Mouse (Mus musculus) stomach, postnatal 0 days (tissue): Measurements from ENCODE around the gene Lrch3. TPM values are rescaled to one million over a fixed set of nuclear protein-coding genes. Genes with fewer than 3 reads are reported as not detected.

Experiments
- ATAC-seq: fragments of 200-750 bp; cut with Nextera tagmentation; 2 replicates; pipeline ENCODE4 v1.8.0; 2017; ENCODE audit not compliant: low FRiP score, low TSS enrichment
- DNase-seq: peaks from one replicate; pipeline ENCODE4 v3.0.0-alpha.2; 2016; ENCODE audit warnings: low spot score
- H3K27ac ChIP-seq: fragments of 300-500 bp; sonication (generic); replicated peaks from 2 replicates; pipeline ENCODE4 v1.5.1; 2014; ENCODE audit warnings: mild to moderate bottlenecking, control low read depth
- H3K27me3 ChIP-seq: fragments of 300-500 bp; sonication (generic); 2 replicates; pipeline ENCODE4 v1.6.1; 2014; ENCODE audit warnings: low read length; ENCODE audit not compliant: control insufficient read depth, insufficient read depth
- H3K36me3 ChIP-seq: fragments of 300-500 bp; sonication (generic); 2 replicates; pipeline ENCODE4 v1.6.1; 2014; ENCODE audit warnings: low read length, mixed read lengths; ENCODE audit not compliant: control insufficient read depth, insufficient read depth
- H3K4me1 ChIP-seq: fragments of 300-500 bp; sonication (generic); replicated peaks from 2 replicates; pipeline ENCODE4 v1.6.1; 2014; ENCODE audit warnings: antibody characterized with exemption; ENCODE audit not compliant: control insufficient read depth, insufficient read depth
- H3K4me2 ChIP-seq: fragments of 300-500 bp; sonication (generic); replicated peaks from 2 replicates; pipeline ENCODE4 v1.6.1; 2014; ENCODE audit warnings: low read depth, mild to moderate bottlenecking, control low read depth, moderate library complexity
- H3K4me3 ChIP-seq: fragments of 300-500 bp; sonication (generic); 2 replicates; pipeline ENCODE4 v1.5.1; 2014; ENCODE audit warnings: low read depth, low read length, control low read depth
- H3K9ac ChIP-seq: fragments of 300-500 bp; sonication (generic); 2 replicates; pipeline ENCODE4 v1.6.1; 2014; ENCODE audit warnings: mild to moderate bottlenecking, low read length, control low read depth, mixed read lengths
- H3K9me3 ChIP-seq: fragments of 300-500 bp; sonication (generic); 2 replicates; pipeline ENCODE4 v1.6.1; 2016; ENCODE audit warnings: low read length; ENCODE audit not compliant: control insufficient read depth
- CTCF ChIP-seq: IDR thresholded peaks from 2 replicates; pipeline ENCODE4 v1.5.1; 2016; ENCODE audit warnings: antibody characterized with exemption, low read depth, mild to moderate bottlenecking, moderate library complexity
- EP300 ChIP-seq: optimal IDR thresholded peaks from 2 replicates; pipeline ENCODE3; 2016; ENCODE audit warnings: antibody characterized with exemption
- WGBS: fragments of 180-500 bp; shearing (Covaris S2); extraction: QIAGEN DNeasy Blood & Tissue Kit; methylation state at CpG from one replicate; pipeline ENCODE4 v1.1.7; 2014; 5-methylcytosine and 5-hydroxymethylcytosine counted together
- polyA plus RNA-seq: library from polyadenylated mRNA; unstranded; fragments of >200 nt; fragmentation: Nextera tagmentation; extraction: Ambion mirVana; gene quantifications from 2 replicates; pipeline ENCODE4 v1.2.1, GENCODE M21; 2015

The Lrch3 gene
- polyA plus RNA-seq, 1 experiment from 2014 or later = 8.1 TPM

DNA sequence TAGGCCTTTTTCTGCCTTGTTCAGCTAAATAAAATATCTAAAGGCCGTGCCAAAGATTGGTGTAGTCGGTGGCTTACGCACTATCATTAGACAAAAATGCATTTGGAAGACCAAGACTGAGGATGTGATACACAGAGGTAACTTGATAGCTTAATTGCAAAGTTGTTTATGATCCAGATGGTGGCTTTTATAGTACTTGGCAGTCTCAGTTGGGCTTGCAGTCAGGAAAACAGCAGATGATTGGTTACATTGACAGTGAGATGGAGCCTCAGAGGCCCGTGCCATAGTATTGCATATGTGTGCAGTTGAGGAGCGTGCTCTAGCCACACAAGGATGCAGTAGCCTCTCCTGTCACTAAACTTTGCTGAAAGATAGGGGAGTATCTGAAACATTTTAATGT, 28.8 kb downstream of the Lrch3 start:
- TF ChIP-seq EP300 (no peak), CTCF (no peak)
- WGBS = 51% methylated on average over 5 of the region's 5 CpGs
- no peak overlapping the region for H3K27ac ChIP-seq
- no peaks in the 10 kb centered on the region for H3K9me3 ChIP-seq
- no peaks in the 10 kb centered on the region for H3K36me3 ChIP-seq
- H3K9ac ChIP-seq = no peak overlapping the region
- no peak overlapping the region for H3K4me3 ChIP-seq
- H3K4me1 ChIP-seq = no peaks in the 10 kb centered on the region
- H3K27me3 ChIP-seq = no peaks in the 10 kb centered on the region
- no peak overlapping the region for H3K4me2 ChIP-seq
- ATAC-seq = peak; percentile 35; the same call in 1 of the 2 replicates
- DNase-seq = no peak

DNA sequence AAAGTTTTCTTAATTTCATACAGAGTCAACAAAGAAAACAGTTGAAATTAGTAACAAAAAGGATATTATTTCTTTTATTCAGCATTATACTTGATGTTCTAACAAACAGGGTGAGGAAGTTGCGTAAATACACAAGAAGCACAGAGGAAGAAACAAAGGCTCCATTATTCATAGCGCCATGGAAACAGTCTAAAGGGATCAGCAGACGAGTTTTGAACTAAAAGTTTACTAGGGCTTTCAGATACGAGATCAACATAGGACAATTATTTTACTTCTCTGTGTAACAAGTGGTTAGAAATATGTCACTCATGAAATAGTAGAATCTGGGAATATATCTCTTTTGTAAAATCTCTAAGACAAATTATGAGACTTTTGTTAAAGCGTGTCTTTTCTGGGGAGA, 31.5 kb downstream of the Lrch3 start:
- TF ChIP-seq CTCF (no peak), EP300 (no peak)
- Histone ChIP-seq H3K4me2 (no peak overlapping the region), H3K4me3 (no peak overlapping the region), H3K9me3 (no peaks in the 10 kb centered on the region), H3K27me3 (no peaks in the 10 kb centered on the region), H3K4me1 (no peaks in the 10 kb centered on the region), H3K27ac (no peak overlapping the region), H3K9ac (no peak overlapping the region), H3K36me3 (no peaks in the 10 kb centered on the region)
- DNase-seq = no peak
- 64% methylated on average over 5 of the region's 5 CpGs for WGBS
- ATAC-seq = no peak

DNA sequence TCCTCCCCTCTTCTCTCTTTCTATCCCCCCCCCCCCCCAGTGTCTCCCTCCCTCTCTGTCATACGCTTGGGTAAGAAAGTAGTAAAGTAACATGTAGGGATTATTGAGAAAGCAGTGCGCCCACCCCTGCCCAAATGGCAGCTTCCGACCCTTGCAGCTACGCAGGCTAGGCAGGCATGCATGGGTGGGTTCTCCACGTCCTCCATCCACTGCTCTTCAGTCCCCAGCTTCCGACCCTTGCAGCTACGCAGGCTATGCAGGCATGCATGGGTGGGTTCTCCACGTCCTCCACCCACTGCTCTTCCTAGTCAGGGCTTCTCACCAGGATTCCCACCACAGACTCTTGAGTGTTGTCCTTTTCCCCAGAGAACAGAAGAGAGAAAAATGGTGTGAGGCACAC, 34.1 kb downstream of the Lrch3 start:
- H3K4me3 ChIP-seq = no peak overlapping the region
- H3K27me3 ChIP-seq = no peaks in the 10 kb centered on the region
- no peak overlapping the region for H3K9ac ChIP-seq
- TF ChIP-seq CTCF (no peak), EP300 (no peak)
- H3K36me3 ChIP-seq = no peaks in the 10 kb centered on the region
- DNase-seq = no peak
- no peaks in the 10 kb centered on the region for H3K9me3 ChIP-seq
- WGBS = 92% methylated on average over 8 of the region's 8 CpGs
- H3K4me2 ChIP-seq = no peak overlapping the region
- no peaks in the 10 kb centered on the region for H3K4me1 ChIP-seq
- no peak; the same call in 1 of the 2 replicates for ATAC-seq
- H3K27ac ChIP-seq = no peak overlapping the region

DNA sequence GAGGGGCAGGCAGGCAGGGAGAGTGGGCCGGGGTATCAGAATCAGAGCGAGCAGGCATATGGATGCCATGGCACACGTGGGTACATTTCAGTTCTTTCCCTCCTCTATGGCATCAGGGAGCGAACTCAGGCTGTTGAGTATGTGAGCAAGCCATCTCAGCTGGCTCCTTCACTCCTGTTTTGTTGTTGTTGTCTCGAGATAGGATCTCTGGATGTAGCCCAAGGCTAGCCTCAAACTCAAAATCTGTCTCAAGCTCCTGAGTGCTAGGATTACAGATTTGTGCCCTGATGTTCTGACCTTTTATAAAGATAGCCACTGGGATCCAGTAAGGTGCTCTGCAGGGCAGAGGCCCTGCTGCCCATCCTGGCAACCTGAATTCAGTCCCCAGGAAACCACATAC, 34.8 kb downstream of the Lrch3 start:
- no peaks in the 10 kb centered on the region for H3K4me1 ChIP-seq
- no peaks in the 10 kb centered on the region for H3K36me3 ChIP-seq
- 85% methylated on average over 5 of the region's 5 CpGs for WGBS
- no peaks in the 10 kb centered on the region for H3K9me3 ChIP-seq
- H3K27me3 ChIP-seq = no peaks in the 10 kb centered on the region
- H3K9ac ChIP-seq = no peak overlapping the region
- no peak overlapping the region for H3K27ac ChIP-seq
- H3K4me3 ChIP-seq = no peak overlapping the region
- TF ChIP-seq EP300 (no peak), CTCF (no peak)
- DNase-seq (no peak), ATAC-seq (no peak)
- no peak overlapping the region for H3K4me2 ChIP-seq

DNA sequence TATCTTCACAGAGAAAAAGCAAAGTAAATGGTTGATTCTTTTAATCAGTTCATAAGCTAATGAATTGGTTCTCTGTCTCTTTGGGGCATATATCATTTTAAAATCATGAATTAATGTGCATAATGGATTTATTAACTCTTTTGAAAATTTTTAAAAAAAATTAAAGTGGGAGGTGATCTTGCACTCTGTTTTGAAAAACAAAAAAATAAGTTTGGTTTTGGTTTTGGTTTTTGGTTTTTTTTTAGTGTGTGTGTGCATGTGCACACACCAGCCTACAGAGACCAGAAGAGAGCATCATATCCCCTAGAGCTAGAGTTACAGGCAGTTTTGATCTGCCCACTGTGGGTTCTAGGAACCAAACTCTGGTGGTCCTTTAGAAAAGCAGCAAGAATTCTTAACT, 35.4 kb downstream of the Lrch3 start:
- H3K27ac ChIP-seq = no peak overlapping the region
- no peak overlapping the region for H3K9ac ChIP-seq
- H3K36me3 ChIP-seq = no peaks in the 10 kb centered on the region
- DNase-seq = no peak
- H3K9me3 ChIP-seq = no peaks in the 10 kb centered on the region
- H3K4me1 ChIP-seq = no peaks in the 10 kb centered on the region
- no peak overlapping the region for H3K4me3 ChIP-seq
- no peak for ATAC-seq
- no peak for TF ChIP-seq CTCF
- no peak for TF ChIP-seq EP300
- no peaks in the 10 kb centered on the region for H3K27me3 ChIP-seq
- no peak overlapping the region for H3K4me2 ChIP-seq

DNA sequence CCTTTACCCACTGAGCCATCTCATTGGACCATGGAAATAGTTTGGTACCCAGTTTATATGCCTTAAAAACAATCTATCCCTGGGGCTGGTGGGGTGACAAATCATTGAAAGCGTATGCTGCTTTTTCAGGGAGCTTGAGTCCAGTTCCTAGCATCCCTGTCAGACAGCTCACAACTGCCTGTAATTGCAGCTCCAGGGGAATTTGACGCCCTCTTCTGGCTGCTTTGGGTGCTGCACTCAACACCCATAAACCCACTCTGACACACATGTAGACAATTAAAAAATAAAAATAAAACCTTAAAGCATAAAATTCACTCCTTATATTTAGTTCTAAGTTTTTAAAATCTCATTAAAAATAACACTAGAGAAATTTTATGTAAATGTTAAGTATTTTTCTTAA, 37.2 kb downstream of the Lrch3 start:
- Histone ChIP-seq H3K4me2 (no peak overlapping the region), H3K27ac (no peak overlapping the region), H3K27me3 (no peaks in the 10 kb centered on the region), H3K9me3 (no peaks in the 10 kb centered on the region), H3K4me3 (no peak overlapping the region), H3K4me1 (no peaks in the 10 kb centered on the region), H3K36me3 (no peaks in the 10 kb centered on the region), H3K9ac (no peak overlapping the region)
- ATAC-seq (no peak), DNase-seq (no peak)
- TF ChIP-seq CTCF (peak; percentile 45), EP300 (no peak)
- 86% methylated on average over 2 of the region's 2 CpGs for WGBS
